7 mouse cellular contexts compared by ENCODE assay signal in genomic region chr11:4294495-4295351, GRCm38 (mm10). TPM values are rescaled to one million over a fixed set of nuclear protein-coding genes. Genes with fewer than 3 reads are reported as not detected.
DNase-seq lines count a peak whose midpoint lies in the region; TF ChIP-seq lines count a peak whose summit lies in the region.

No protein-coding gene starts in this region.

- no peak for TF ChIP-seq POLR2A in liver, adult 2 months (IDR thresholded peaks at IDR 0.05; ENCODE audit: extremely low read depth, insufficient read depth, low read length)
- no peak for TF ChIP-seq POLR2A in embryonic fibroblast, embryonic 13.5 days (IDR thresholded peaks at IDR 0.05; ENCODE audit: low read depth, low read length)

- no peak overlapping the region for H3K27ac ChIP-seq in liver, adult 2 months (replicated peaks; ENCODE audit: insufficient read depth, low read depth, low read length)
- 0 out of 2 replicates have a peak overlapping the region, but pooled peaks have one; percentile 3 for H3K27ac ChIP-seq in embryonic fibroblast, embryonic 13.5 days (ENCODE audit: insufficient read depth, low read length)

- no peak overlapping the region for H3K9ac ChIP-seq in liver, adult 2 months (ENCODE audit: low read depth, low read length)

- DNase-seq in liver, adult 2 months (ENCODE audit: extremely low read depth, low read depth, low spot score), result peak; percentile 79
- no peak for DNase-seq in liver
- DNase-seq in adrenal gland, adult 8-10 months, result peak; percentile 66
- DNase-seq in kidney, postnatal 14 days, result peak; percentile 67
- DNase-seq in layer of hippocampus, adult 9-11 months, result no peak
- DNase-seq in left cerebral cortex, postnatal 14 days (ENCODE audit: low spot score in 2 of 2), result no peak

- WGBS in liver, adult 2 months, result 15% methylated on average over 14 of the region's 14 CpGs

- H3K27me3 ChIP-seq in liver, adult 2 months (ENCODE audit: control insufficient read depth, insufficient read depth, low read length), result no peaks in the 10 kb centered on the region

- intact Hi-C loops in left cerebral cortex, postnatal 14 days (cut with DNase I), result no loop called here

- no peaks in the 10 kb centered on the region for H3K79me2 ChIP-seq in liver, adult 2 months (ENCODE audit: control insufficient read depth, insufficient read depth, low read length)

- H3K4me1 ChIP-seq in liver, adult 2 months (ENCODE audit: control insufficient read depth, insufficient read depth, low read length), result peaks cover 3% of the 10 kb centered on the region; the same call in 1 of the 2 replicates
- peaks cover 23% of the 10 kb centered on the region for H3K4me1 ChIP-seq in embryonic fibroblast, embryonic 13.5 days (ENCODE audit: control insufficient read depth, insufficient read depth, low read length)

- no peaks in the 10 kb centered on the region for H3K36me3 ChIP-seq in liver, adult 2 months (ENCODE audit: control insufficient read depth, insufficient read depth, low read length)

- TF ChIP-seq CTCF in liver, adult 2 months (IDR thresholded peaks at IDR 0.05; ENCODE audit: low read depth, low read length), result no peak
- no peak for TF ChIP-seq CTCF in embryonic fibroblast, embryonic 13.5 days (IDR thresholded peaks at IDR 0.05; ENCODE audit: borderline replicate concordance, insufficient read depth, low read length)

- H3K4me3 ChIP-seq in liver, adult 2 months (ENCODE audit: insufficient read depth, low read depth, low read length), result no peak overlapping the region
- H3K4me3 ChIP-seq in embryonic fibroblast, embryonic 13.5 days (ENCODE audit: insufficient read depth, low read length), result no peak overlapping the region

RNA-seq across cellular contexts. Expression of gene Lif, which starts 37.4 kb away (rescaled TPM):
- not detected in 2 replicates for total RNA-seq in liver, adult 2 months (2014; rRNA removed)
- polyA plus RNA-seq in liver, adult 2 months (2012; rRNA removed), result 0.02 TPM in 2 replicates
- 1 to 10 TPM in 1 of 4 experiments, under 1 TPM in 2, not detected in 1; 0.15 to 1.0 (median 0.34) TPM for total RNA-seq in adrenal gland, adult 8-10 months (2022)
- 17.0 and 20.3 TPM in 2 replicates for polyA plus RNA-seq in embryonic fibroblast, embryonic 13.5 days (2011; ENCODE audit: insufficient read length, low read depth, missing spikeins)
- under 1 TPM; 0.15 to 0.59 TPM for total RNA-seq in left cerebral cortex, postnatal 14 days (2021)

RNA-seq across cellular contexts. Expression of gene Osm, which starts 58.5 kb away (rescaled TPM):
- total RNA-seq in liver, adult 2 months (2014; rRNA removed), result 0.47 TPM in 1 of 2 replicates, not detected in the other
- polyA plus RNA-seq in liver, adult 2 months (2012; rRNA removed), result not detected in 2 replicates
- under 1 TPM in 2 of 4 experiments, not detected in 2; 0.24 to 0.25 TPM for total RNA-seq in adrenal gland, adult 8-10 months (2022)
- polyA plus RNA-seq in embryonic fibroblast, embryonic 13.5 days (2011; ENCODE audit: insufficient read length, low read depth, missing spikeins), result not detected in 2 replicates
- total RNA-seq in left cerebral cortex, postnatal 14 days (2021), result not detected

Comparison
In these comparisons a context has a peak if more than half of its experiments do, and no peak if none do; other contexts are left out.
1. DNase-seq: peak in liver, adult 2 months (single experiment), adrenal gland, adult 8-10 months (single experiment) and kidney, postnatal 14 days (single experiment); none in liver (single experiment), layer of hippocampus, adult 9-11 months (single experiment) and left cerebral cortex, postnatal 14 days (0 of 2).